Mouse (Mus musculus): ENCODE data around the gene Gadl1.

The Gadl1 gene

GRCm38 (mm10) chr9:116090296-116090695, 181.0 kb downstream of the Gadl1 start:
- DNase-seq = peak; percentile 51 to 73

- DNase-seq = no peak
Observed at GRCm38 (mm10) chr9:116091101-116091841, 182.0 kb downstream of the Gadl1 start.

- DNase-seq = peak; percentile 88 to 93
Observed at GRCm38 (mm10) chr9:116091921-116092320, 182.7 kb downstream of the Gadl1 start.

GRCm38 (mm10) chr9:116098724-116099595, 189.7 kb downstream of the Gadl1 start:
- peak; percentile 26 to 75 for DNase-seq

- DNase-seq = no peak
Observed at GRCm38 (mm10) chr9:116099596-116099993, 190.3 kb downstream of the Gadl1 start.

- peak; percentile 8 to 46 for DNase-seq
Observed at GRCm38 (mm10) chr9:116100015-116100414, 190.8 kb downstream of the Gadl1 start.

- peak in 1 of 2 experiments; percentile 32 for DNase-seq
Observed at GRCm38 (mm10) chr9:116101842-116102241, 192.6 kb downstream of the Gadl1 start.

GRCm38 (mm10) chr9:116104770-116105169, 195.5 kb downstream of the Gadl1 start:
- no peak for DNase-seq

GRCm38 (mm10) chr9:116108729-116109128, 199.5 kb downstream of the Gadl1 start:
- peak in 1 of 2 experiments; percentile 7 for DNase-seq

GRCm38 (mm10) chr9:116111149-116111970, 202.1 kb downstream of the Gadl1 start:
- no peak for DNase-seq

- DNase-seq = peak; percentile 72 to 83
Observed at GRCm38 (mm10) chr9:116114339-116114738, 205.1 kb downstream of the Gadl1 start.

GRCm38 (mm10) chr9:116115875-116116274, 206.6 kb downstream of the Gadl1 start:
- no peak for DNase-seq

- DNase-seq = no peak
Observed at GRCm38 (mm10) chr9:116118332-116118872, 209.1 kb downstream of the Gadl1 start.

GRCm38 (mm10) chr9:116119990-116120389, 210.7 kb downstream of the Gadl1 start:
- DNase-seq = no peak

- no peak for DNase-seq
Observed at GRCm38 (mm10) chr9:116121472-116121871, 212.2 kb downstream of the Gadl1 start.

GRCm38 (mm10) chr9:116122544-116122943, 213.3 kb downstream of the Gadl1 start:
- no peak for DNase-seq

GRCm38 (mm10) chr9:116122969-116123589, 213.8 kb downstream of the Gadl1 start:
- DNase-seq = no peak

All from kidney, postnatal 36 days (tissue).